Mouse (Mus musculus) limb, embryonic 12.5 days (tissue): ENCODE results near the gene Gmfb. TPM values are rescaled to one million over a fixed set of nuclear protein-coding genes. Genes with fewer than 3 reads are reported as not detected.

Source experiments
- ATAC-seq: fragments of 200-750 bp; cut with Nextera tagmentation; 2 replicates; pipeline ENCODE4 v1.8.0; 2017; ENCODE audit warnings: low read depth, moderate TSS enrichment; ENCODE audit not compliant: insufficient number of reproducible peaks, insufficient read depth, low FRiP score, low TSS enrichment
- H3K27ac ChIP-seq: fragments of 300-500 bp; sonication (generic); 2 replicates; pipeline ENCODE4 v1.5.1; 2016; ENCODE audit warnings: mild to moderate bottlenecking, moderate library complexity
- H3K27me3 ChIP-seq: fragments of 300-500 bp; sonication (generic); 2 replicates; pipeline ENCODE4 v1.6.1; 2016; ENCODE audit warnings: mild to moderate bottlenecking, moderate library complexity
- H3K36me3 ChIP-seq: fragments of 300-500 bp; sonication (generic); 2 replicates; pipeline ENCODE4 v1.6.1; 2016; ENCODE audit warnings: mild to moderate bottlenecking, moderate library complexity
- H3K4me1 ChIP-seq: fragments of 300-500 bp; sonication (generic); replicated peaks from 2 replicates; pipeline ENCODE4 v1.6.1; 2016
- H3K4me2 ChIP-seq: fragments of 300-500 bp; sonication (generic); 2 replicates; pipeline ENCODE4 v1.6.1; 2016; ENCODE audit warnings: mild to moderate bottlenecking, moderate library complexity
- H3K4me3 ChIP-seq: fragments of 300-500 bp; sonication (generic); replicated peaks from 2 replicates; pipeline ENCODE4 v1.5.1; 2016; ENCODE audit warnings: mild to moderate bottlenecking
- H3K9ac ChIP-seq: fragments of 300-500 bp; sonication (generic); replicated peaks from 2 replicates; pipeline ENCODE4 v1.6.1; 2016; ENCODE audit warnings: mild to moderate bottlenecking, moderate library complexity
- H3K9me3 ChIP-seq: fragments of 300-500 bp; sonication (generic); 2 replicates; pipeline ENCODE4 v1.6.1; 2016; ENCODE audit warnings: mild to moderate bottlenecking, moderate library complexity
- WGBS: fragments of 180-500 bp; shearing (Covaris S2); methylation state at CpG from one replicate; pipeline ENCODE4 v1.1.7; 2016; 5-methylcytosine and 5-hydroxymethylcytosine counted together
- polyA plus RNA-seq: library from polyadenylated mRNA; unstranded; fragments of >200 nt; fragmentation: Nextera tagmentation; extraction: Ambion mirVana; gene quantifications from 2 replicates; pipeline ENCODE4 v1.2.1, GENCODE M21; 2016

Gmfb gene
- polyA plus RNA-seq, 1 experiment from 2014 or later: 83.1 TPM

DNA sequence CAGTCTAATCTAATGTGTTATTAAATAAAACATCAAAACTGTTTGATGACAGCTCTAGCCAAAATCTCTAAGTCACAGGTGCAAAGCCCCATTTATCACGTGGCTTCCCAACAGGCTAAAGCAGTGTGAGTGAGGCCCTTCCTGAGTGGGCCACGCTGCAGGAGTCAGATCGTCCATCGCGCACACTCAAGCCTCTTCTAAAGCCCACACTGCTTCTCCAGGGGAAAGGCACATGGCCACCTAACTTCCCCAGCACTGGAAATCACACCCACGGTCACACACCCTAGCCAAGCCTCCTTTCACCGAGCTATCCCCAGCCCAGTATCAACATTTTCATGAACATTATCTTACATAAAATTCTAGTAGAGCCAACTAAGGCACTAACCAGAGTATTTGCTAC is 41.0 kb downstream of the Gmfb start:
- Histone ChIP-seq H3K27me3 (no peaks in the 10 kb centered on the region), H3K9me3 (peaks cover 19% of the 10 kb centered on the region), H3K4me1 (peaks cover 12% of the 10 kb centered on the region), H3K4me3 (no peak overlapping the region), H3K4me2 (no peak overlapping the region), H3K27ac (no peak overlapping the region), H3K9ac (no peak overlapping the region), H3K36me3 (peaks cover 81% of the 10 kb centered on the region)
- 95% methylated on average over 7 of the region's 7 CpGs for WGBS
- ATAC-seq: no peak

DNA sequence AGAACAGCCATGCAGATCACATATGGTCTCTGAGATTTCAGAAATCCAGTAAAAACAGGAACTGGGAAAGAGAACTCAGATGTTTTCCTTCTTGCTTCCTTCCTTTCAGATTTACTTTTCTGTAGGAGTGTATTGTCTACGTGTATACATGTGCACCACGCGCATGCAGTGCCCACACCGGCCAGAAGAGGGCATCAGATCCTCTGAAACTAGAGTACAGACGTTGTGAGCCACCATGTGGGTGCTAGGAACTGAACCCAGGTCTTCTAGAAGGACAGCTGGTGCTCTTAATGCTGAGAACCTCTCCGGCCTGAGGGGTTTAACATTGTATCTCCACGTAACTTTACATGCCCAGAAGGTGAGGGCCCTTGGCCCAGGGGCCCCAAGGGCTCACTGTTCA is 42.8 kb downstream of the Gmfb start:
- H3K4me1 ChIP-seq: no peaks in the 10 kb centered on the region
- 94% methylated on average over 7 of the region's 7 CpGs for WGBS
- H3K9me3 ChIP-seq: peaks cover 19% of the 10 kb centered on the region
- no peak for ATAC-seq
- no peak overlapping the region for H3K27ac ChIP-seq
- H3K4me3 ChIP-seq: no peak overlapping the region
- no peak overlapping the region for H3K9ac ChIP-seq
- H3K36me3 ChIP-seq: peaks cover 91% of the 10 kb centered on the region
- H3K27me3 ChIP-seq: no peaks in the 10 kb centered on the region
- H3K4me2 ChIP-seq: no peak overlapping the region

DNA sequence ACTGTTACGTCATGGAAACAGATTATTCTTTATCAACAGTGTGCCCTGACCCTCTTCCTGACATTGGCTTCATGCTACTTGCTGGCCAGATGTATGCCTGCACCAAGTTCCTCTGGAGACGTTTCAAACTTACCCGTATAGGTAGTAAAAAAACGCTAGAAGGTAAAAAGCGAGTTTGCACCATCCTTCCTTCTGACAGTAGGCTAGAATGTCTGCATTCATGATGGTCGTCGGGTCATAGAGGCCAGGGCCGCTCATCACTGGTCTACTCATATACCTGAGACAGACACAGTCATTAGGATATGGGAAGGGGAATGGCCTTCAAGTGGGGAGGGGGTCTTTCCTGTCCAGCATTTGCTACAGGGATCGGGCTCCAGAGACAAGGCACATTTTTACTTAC is 43.3 kb downstream of the Gmfb start:
- no peak for ATAC-seq
- Histone ChIP-seq H3K4me3 (no peak overlapping the region), H3K4me1 (no peaks in the 10 kb centered on the region), H3K4me2 (no peak overlapping the region), H3K9me3 (peaks cover 19% of the 10 kb centered on the region), H3K36me3 (peaks cover 96% of the 10 kb centered on the region), H3K9ac (no peak overlapping the region), H3K27me3 (no peaks in the 10 kb centered on the region), H3K27ac (no peak overlapping the region)
- WGBS: 97% methylated on average over 9 of the region's 9 CpGs

DNA sequence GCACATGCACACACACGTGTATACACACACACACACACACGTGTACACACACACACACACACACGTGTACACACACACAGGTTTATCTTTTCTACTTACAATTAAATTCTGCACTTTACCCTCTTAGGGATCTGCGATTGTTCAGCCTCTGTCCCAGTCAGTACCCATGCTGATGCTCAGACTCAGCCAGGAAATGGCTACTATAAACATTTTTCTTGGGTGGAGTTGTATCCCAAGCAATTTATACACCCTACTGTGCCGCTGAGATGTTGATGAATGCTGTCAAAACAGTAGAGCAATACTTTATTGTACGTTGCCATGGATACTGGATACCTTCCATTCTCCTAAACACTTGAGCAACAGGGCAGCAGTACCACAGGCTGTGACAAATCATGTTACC is 52.0 kb downstream of the Gmfb start:
- no peak for ATAC-seq
- H3K4me1 ChIP-seq: no peaks in the 10 kb centered on the region
- no peak overlapping the region for H3K9ac ChIP-seq
- no peak overlapping the region for H3K4me2 ChIP-seq
- H3K27ac ChIP-seq: no peak overlapping the region
- H3K9me3 ChIP-seq: no peaks in the 10 kb centered on the region
- WGBS: 92% methylated on average over 6 of the region's 6 CpGs
- no peaks in the 10 kb centered on the region for H3K27me3 ChIP-seq
- peaks cover 84% of the 10 kb centered on the region for H3K36me3 ChIP-seq
- H3K4me3 ChIP-seq: no peak overlapping the region

DNA sequence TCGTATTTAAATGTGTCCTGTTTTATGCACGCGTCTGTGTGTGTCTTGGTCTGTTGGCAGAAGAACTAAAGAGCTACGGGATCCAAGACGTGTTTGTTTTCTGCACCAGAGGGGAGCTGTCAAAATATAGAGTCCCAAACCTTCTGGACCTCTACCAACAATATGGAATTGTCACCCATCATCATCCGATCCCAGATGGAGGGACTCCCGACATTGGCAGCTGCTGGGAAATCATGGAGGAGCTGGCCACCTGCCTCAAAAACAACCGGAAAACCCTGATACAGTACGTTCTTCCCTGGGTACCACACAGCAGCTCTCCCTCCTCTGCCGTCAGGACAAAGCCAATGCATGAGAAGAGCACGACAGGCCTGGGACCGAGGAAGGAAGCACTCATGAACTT is 54.9 kb downstream of the Gmfb start:
- Histone ChIP-seq H3K4me1 (no peaks in the 10 kb centered on the region), H3K4me3 (no peak overlapping the region), H3K9me3 (no peaks in the 10 kb centered on the region), H3K36me3 (peaks cover 67% of the 10 kb centered on the region), H3K9ac (no peak overlapping the region), H3K27ac (no peak overlapping the region), H3K4me2 (no peak overlapping the region), H3K27me3 (no peaks in the 10 kb centered on the region)
- WGBS: 87% methylated on average over 12 of the region's 12 CpGs
- no peak for ATAC-seq

DNA sequence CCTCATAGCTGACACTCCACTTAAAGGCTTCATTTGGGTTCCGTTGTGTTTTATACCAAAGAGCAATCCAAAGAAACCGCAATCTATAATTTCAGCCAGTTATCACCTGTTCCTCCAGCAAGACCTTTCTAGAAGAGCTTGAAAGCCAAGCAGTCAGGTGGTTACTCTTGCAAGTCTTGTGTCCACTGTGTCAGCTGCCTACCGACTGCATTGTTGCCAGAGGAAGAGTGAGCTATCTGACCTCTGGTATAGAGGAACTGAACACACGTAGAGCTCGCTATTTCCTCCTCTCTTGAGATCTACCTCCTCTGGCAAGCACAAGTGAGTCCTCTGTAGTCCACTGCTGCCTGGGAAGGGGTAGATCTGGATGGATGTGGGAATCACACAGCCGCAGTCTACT is 60.9 kb downstream of the Gmfb start:
- 52% methylated on average over 6 of the region's 6 CpGs for WGBS
- Histone ChIP-seq H3K36me3 (peaks cover 17% of the 10 kb centered on the region; the same call in 1 of the 2 replicates), H3K4me2 (peak overlapping the region; percentile 89), H3K9ac (peak overlapping the region; percentile 70; the same call in 1 of the 2 replicates), H3K27ac (no peak overlapping the region), H3K4me1 (peaks cover 12% of the 10 kb centered on the region), H3K4me3 (peak overlapping the region; percentile 73), H3K27me3 (no peaks in the 10 kb centered on the region), H3K9me3 (peaks cover 10% of the 10 kb centered on the region; the same call in 1 of the 2 replicates)
- no peak for ATAC-seq

DNA sequence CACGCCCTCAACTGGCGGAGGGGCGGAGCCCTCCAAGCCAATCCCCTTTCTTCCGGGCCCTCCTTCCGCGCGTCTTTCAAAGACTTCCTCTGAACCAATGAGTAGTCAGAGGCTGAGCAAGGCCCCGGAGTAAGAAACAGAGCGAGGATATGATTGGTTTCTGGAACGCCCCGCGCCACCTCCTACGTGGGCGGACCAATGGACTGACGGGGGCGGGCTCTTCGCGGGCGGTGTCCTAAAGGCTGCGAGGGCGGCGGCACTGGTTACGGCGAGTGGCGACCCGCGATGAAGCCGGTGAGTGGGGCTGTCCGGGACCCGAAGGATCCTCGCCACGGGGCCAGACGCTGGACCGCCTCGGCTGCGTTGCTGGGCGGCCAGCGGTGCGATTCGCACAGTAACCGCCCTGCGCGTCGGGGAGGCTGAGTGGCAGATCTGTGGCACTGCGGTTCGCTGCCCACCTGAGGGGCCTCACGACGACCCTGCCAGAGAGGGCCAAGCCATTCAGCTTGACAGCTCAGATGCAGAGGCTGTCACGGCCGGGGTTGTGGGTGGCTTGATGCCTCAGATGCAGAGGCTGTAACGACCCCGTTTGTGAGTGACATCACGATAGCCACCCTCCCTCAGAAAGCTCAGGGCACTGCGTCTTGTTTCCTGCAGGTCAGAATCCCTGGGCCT is 61.5 kb downstream of the Gmfb start, which contains the start of gene Cdkn3:
Cdkn3 (plus strand) TSS at position 187 of the 675 bp plus-strand sequence.
- peak within 1 kb of the TSS; percentile 64; the same call in 1 of the 2 replicates for H3K27ac ChIP-seq
- H3K4me3 ChIP-seq: peak within 1 kb of the TSS; percentile 73
- H3K9me3 ChIP-seq: peaks cover 10% of the 10 kb centered on the region; the same call in 1 of the 2 replicates
- peak within 1 kb of the TSS; percentile 89 for H3K4me2 ChIP-seq
- under 1% methylated on average over 54 of the region's 54 CpGs for WGBS
- ATAC-seq: peak; percentile 99
- H3K36me3 ChIP-seq: peaks cover 14% of the 10 kb centered on the region; the same call in 1 of the 2 replicates
- no peaks in the 10 kb centered on the region for H3K27me3 ChIP-seq
- peaks cover 12% of the 10 kb centered on the region for H3K4me1 ChIP-seq
- H3K9ac ChIP-seq: peak within 1 kb of the TSS; percentile 70

DNA sequence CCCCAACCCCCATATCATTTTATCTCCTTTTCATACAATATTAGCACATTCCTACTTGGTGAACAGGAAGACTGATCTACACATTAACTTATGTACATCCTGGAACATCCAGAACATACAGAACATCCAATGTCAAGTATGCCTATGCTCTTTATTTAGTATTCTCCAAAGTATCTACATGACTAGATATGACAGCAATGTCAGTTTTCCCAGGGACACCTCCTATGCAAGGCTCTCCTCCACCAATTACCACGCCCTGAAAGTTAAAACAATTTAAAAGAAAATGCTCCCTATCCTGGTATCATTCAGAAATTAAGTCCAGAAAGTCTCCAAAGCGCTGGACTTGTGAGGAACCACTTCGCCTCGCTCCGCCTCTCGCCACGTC is 62.1 kb downstream of the Gmfb start:
- peak overlapping the region; percentile 73 for H3K4me3 ChIP-seq
- H3K4me1 ChIP-seq: peaks cover 12% of the 10 kb centered on the region
- H3K27ac ChIP-seq: no peak overlapping the region
- no peak overlapping the region for H3K9ac ChIP-seq
- H3K27me3 ChIP-seq: no peaks in the 10 kb centered on the region
- 4% methylated on average over 7 of the region's 7 CpGs for WGBS
- H3K4me2 ChIP-seq: peak overlapping the region; percentile 89
- peaks cover 11% of the 10 kb centered on the region; the same call in 1 of the 2 replicates for H3K36me3 ChIP-seq
- peaks cover 10% of the 10 kb centered on the region; the same call in 1 of the 2 replicates for H3K9me3 ChIP-seq
- ATAC-seq: peak; percentile 4; the same call in 1 of the 2 replicates

Other genes with a start within 250 kb of the Gmfb start
- 46.4 and 47.6 TPM in 2 replicates for gene Cdkn3, start 61.7 kb downstream of the Gmfb start, polyA plus RNA-seq
- gene Cnih1, start 33.8 kb downstream of the Gmfb start, polyA plus RNA-seq: 170 and 187 TPM in 2 replicates
- gene Cgrrf1, start 9.9 kb upstream of the Gmfb start, polyA plus RNA-seq: 28.6 and 29.4 TPM in 2 replicates
- 6.7 and 6.8 TPM in 2 replicates for gene Samd4, start 60.6 kb upstream of the Gmfb start, polyA plus RNA-seq